Mouse (Mus musculus) frontal cortex, postnatal 10 days (tissue): ENCODE data around the gene Asxl2.
A peak's percentile ranks its signal among the peaks of the same experiment; 100 is the strongest.
"Not testable (repeated sequence)": the region's sequence is repeated elsewhere in the genome, so short reads cannot be mapped to it uniquely, and the experiment has no call there.

Experiments used
- DNase-seq, 2 experiments: peaks; one replicate each; pipeline ENCODE4 v3.0.0; 2022; ENCODE audit warnings: low spot score in 2 of 2, mixed read lengths in 1 of 2

Asxl2 gene

DNA sequence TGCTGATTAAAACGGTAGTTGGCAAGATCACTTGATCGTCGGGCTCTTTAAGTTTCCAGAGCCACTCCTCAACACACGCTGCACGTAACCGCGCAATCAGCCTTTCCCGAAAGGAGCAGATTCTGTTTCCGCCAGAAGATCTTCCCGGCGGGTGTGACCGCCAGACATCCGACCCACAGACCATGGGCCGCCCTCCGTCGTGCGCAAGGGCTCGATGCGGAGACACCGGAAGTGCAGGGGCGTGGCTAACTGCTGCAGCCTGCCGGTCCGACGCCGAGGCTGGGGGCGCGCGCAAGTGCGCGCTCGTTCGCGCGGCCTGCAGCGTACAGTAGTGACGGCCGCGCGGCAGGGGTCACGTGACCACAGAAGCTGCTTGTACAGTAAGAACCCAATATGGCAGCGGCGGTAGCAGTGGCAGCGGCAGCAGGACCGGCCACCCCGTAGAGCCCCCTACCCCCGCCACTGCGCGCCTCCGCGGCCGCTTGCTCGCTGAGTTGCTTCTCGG is at the start of gene Asxl2:
Asxl2 (plus strand) TSS at position 328 of the 505 bp plus-strand sequence.
- DNase-seq, result peak; percentile 98 to 100

- DNase-seq, result no peak
These were observed 49.5 kb upstream of the Asxl2 start for GRCm38 (mm10) chr12:3377190-3377589.

GRCm38 (mm10) chr12:3377755-3378154 is 48.9 kb upstream of the Asxl2 start:
- no peak for DNase-seq

- no peak for DNase-seq
These were observed 41.8 kb upstream of the Asxl2 start for GRCm38 (mm10) chr12:3384860-3385259.

DNA sequence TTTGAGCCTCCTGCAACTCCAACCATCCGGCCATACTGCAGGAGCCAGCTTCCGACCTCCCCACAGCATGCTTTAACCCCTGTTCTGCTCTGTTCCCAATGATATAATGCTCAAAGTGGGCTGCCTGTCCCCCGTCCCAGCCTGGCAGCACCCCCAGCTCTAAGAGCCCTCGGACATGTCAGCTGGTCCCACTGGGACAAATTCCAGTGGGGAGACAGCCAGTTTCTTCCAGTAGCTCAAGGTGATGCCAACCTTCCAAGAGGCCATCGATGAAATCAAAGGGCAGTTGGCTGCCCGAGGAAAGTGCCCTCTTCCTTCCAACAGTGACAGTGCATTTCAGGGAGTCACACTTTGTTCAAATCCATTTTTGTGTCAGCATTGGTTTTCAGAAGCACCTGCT is 41.4 kb upstream of the Asxl2 start:
- DNase-seq, result no peak

GRCm38 (mm10) chr12:3385940-3386339 is 40.7 kb upstream of the Asxl2 start:
- no peak for DNase-seq

- no peak for DNase-seq
These were observed 38.8 kb upstream of the Asxl2 start for GRCm38 (mm10) chr12:3387891-3388290.

DNA sequence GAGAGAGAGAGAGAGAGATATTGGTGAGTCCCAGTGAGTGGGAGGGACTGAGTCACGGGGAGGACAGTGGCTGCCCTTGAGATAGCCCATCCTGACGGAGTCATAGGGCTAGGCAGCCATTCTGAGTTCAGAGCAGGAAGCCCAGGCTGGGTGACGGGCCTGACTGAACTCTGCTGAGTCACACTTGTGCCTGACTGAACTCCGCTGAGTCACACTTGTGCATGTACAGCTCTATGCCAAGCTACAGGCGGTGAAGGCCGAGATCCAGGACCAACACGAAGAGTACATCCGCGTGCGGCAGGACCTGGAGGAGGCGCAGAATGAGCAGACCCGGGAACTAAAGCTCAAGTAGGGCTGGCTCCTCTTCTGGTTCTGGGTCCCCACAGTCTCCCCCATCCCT is 37.3 kb upstream of the Asxl2 start:
- DNase-seq, result no peak

DNA sequence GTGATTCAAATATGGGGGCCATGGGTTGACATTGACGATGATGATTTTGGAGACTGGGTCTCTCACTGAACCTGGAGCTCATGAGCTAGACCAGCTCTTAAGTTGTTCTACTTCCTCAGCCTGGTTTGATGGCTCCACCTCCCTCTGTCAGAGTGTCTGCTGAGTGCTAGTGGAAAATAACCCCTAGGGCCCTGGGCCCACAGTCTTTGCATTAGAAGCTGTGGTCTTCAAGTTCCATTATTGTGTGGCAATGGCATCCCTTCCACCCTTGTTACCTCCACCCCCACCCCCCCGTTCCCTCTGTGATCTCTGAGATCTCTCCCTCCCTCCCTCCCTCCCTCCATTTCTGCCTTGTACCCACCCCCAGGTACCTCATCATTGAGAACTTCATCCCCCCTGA is 36.6 kb upstream of the Asxl2 start:
- DNase-seq, result no peak

DNA sequence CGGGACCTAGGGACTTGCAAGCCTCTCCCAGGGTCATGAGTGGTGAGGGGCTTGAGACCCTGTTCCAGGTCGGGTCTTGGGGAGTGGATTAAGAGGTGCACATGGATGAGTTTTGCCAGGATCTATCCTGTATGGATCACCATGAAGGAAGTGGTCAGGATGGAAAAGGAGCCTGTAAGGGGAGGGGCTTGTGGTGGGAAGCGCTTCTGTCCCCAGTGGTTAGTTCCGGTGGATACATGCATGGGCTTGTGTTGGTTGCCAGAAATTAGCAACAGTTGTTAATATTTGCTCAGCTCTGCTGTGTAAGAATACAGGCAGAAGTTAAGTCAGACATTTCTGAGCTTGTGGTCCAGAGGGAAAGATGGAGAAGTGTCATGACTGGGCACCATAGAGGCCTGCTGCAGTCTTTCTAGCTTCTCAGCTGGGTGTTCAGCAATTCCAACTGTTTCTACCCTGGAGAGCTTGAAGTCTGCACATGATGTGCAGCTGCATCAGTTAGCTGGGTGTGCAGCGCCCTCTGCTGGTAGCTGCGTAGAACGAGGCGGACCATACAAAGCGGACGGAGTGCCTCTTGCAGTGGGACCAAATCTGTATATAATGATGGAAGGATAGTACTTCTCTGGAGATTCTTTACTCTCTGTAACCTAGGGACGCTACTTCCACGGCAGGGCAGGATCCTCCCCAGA is 35.9 kb upstream of the Asxl2 start:
- DNase-seq, result peak; percentile 70 to 80

DNA sequence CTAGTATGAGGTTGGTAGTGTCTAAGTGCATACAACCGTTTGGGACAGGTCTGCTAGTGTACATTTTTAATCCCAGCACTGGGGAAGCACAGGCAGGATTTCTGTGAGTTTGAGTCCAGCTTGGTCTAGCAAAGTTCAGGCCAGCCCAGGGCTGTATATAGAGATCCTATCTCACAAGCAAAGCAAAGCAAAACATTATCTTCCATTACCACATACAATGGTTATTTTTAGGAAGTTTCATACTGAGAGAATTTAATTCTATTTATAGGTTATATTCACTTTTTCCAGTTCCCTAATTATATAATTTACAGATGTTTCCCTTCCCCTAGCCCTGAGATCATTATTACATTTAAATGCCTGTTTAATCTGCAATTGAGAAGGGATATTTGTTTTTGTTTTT is 35.4 kb upstream of the Asxl2 start:
- DNase-seq, result no peak

DNA sequence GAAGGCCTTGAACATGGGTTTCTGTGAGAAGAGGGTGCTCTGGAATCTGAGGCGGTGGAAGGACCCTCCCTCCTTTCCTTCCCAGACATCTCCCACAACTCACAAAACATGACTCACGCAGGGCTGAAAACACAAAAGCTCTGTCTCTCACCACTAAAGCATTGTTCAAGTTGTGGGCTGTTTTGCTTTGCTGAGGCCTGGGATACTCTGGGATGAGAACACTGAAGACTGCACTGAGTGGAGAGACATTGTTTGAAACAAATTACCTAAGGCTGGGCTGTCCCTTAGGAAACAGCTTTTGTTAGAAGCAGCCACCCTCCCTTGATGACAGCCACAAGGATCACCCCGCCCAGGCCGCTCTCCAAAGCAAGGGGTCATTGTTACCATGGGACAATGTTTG is 33.5 kb upstream of the Asxl2 start:
- DNase-seq, result no peak

- DNase-seq, result no peak
These were observed 29.7 kb upstream of the Asxl2 start for GRCm38 (mm10) chr12:3396931-3397330.

DNA sequence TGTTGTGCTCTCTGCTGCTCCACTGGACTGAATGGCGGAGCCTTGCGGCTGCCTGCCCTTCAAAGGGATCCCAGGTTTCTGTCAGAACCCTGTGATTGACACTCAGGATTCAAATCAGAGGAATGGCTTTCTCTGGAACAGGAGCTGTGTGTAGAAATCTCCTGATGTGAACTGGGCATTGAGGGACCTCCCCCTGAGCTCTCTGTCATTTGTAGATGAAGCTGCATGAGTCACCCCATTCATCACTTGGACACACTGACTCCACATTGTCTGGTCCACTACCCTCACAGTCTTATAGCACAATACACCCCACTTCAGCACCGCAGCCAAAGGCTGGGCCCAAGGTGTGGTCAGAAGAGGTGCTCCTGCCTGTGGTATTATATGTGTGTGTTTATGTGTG is 21.0 kb upstream of the Asxl2 start:
- DNase-seq, result not testable (repeated sequence)

DNA sequence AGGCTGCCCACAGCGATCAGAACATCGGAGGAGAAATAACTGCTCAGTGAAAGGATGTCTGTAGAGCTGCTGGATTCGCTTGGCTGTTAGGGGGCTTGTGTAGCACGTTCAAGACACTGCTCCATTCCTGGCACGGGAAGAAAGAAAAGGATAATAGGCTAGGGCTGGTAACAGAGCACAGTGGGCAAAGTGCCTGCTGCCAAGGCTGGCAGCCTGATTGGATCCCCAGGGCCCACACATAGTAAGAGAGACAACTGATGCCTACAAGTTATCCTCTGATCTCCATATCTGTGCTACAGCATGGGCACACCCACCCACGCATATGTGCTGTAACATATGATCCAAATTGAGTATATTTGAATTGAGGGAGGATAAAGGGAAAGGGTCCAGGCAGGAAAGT is 20.1 kb upstream of the Asxl2 start:
- peak in 1 of 2 experiments; percentile 54 for DNase-seq

GRCm38 (mm10) chr12:3414956-3415355 is 11.7 kb upstream of the Asxl2 start:
- DNase-seq, result no peak

DNA sequence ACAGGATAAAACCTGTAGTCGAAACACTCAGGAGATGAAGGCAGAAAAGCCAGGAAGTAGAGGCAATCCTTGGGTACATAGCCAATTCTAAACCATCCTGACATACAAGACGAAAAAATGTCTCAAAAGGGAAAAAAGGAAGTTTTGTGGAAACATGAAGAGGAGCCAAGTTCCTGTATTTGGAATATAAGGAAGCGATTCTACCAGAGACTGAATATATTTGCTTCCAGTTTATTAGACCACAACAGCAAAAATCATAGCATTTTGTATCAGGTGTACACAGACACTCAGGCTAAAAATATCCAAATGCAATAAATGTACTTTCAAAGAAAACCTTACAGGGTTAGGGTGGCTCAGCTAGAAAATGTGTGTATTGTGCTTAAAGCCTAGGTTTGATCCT is 7.9 kb upstream of the Asxl2 start:
- DNase-seq, result no peak

- no peak for DNase-seq
These were observed 6.1 kb upstream of the Asxl2 start for GRCm38 (mm10) chr12:3420519-3420918.

DNA sequence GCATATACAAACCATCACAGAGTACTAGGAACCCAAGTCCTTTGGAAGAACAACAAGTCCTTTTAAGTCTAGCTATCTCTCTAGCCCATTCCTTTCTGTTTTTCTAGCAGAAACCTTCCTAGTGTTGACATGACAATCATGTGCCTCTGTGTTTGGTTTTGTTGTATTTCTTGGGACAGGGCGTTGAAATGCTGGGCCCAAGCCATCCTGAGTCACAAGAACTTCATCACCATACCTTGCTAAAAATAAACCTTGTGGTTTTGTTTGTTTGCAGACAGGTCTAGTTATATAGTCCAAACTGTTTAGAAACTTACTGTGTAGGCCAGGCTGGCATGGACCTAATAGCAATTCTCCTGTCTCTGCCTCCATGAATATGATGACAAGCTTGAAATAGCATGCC is 3.9 kb upstream of the Asxl2 start:
- no peak for DNase-seq

GRCm38 (mm10) chr12:3424179-3424578 is 2.5 kb upstream of the Asxl2 start:
- DNase-seq, result no peak

DNA sequence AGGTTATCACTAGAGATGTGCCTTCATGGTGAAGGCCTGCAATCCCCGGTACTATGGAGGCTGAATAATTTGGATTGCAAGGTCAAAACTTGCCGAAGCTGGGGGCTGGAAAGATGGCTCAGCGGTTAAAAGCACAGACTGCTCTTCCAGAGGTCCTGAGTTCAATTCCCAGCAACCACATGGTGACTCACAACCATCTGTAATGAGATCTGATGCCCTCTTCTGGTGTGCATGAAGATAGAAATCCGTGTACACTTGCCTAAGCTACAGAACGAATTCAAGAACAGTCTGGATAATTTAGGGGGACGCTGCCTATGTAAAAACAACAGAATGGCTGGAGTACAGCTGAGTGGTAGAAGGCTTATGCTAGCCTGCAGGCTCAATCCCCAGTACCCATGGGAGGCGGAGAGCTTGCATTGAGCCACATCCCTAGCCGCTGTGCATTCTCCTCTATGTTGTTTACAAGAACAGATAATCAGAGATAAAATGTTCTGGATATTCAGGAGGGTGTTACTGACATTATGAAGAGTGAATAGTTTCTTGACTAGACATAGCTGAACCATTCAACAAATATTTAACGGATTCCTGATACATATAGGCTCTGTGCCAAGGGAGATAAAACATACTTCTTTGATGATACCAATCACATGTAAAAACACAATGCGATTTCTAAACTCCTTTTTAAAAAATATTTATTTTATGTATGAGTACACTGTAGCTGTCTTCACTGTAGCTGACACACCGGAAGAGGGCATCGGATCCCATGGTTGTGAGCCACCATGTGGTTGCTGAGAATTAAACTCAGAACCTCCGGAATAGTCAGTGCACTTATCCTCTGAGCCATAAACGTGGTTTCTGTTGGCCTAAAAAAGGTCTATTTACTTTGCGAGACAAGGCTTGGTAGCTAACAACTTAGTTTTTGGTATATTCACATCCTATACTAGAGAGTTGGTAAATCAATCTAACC is 999 bp upstream of the Asxl2 start:
- DNase-seq, result no peak

DNA sequence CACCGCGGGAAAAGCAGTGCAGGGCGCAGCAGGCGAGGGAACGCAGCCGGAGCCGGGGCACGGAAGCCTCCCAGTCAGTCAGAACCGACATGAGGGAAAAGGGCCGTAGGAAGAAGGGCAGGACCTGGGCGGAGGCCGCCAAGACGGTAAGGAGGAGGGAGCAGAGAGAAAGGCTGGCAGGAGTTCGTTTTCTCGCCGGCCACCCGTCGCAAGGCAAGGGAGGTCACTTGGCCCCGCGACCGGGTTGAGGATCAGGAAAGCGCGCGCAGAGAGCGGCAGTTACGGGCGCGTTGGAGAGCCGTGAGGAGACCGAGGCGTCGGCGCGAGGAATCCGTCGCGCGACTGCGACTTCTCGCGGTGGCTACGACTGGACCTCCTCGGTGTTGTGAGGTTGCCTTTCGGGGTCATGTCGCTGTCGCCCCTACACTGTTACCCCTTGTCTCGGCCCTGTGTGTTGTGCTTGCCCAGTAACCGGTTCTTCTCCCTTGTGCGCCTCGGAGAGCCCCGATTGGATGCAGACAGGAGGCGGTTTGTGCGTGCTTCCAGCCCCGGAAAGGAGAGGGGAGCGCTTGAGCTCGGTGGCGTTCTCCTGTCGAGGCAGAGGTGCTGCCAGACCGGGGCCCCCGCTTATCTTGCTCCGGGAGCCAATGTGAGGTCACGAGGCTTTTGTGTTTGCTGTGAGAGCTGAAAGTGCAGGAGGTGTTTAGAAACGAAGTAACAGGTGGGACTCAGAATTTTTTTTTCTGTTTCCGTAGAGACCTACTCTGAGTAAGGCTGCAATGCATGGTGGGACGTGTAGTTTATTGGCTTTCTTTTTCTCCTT is 621 bp downstream of the Asxl2 start:
- DNase-seq, result peak; percentile 71 to 78
